Mouse (Mus musculus): Measurements from ENCODE around the gene Ablim2. TPM values are rescaled to one million over a fixed set of nuclear protein-coding genes. Genes with fewer than 3 reads are reported as not detected.

Ablim2 gene
- polyA plus RNA-seq, 1 experiment from 2014 or later: 0.51 TPM

- WGBS: 48% methylated on average over 9 of the region's 10 CpGs
- Histone ChIP-seq H3K27ac (ENCODE audit: low read depth, low read length) (no peak overlapping the region), H3K4me3 (ENCODE audit: low read depth, low read length) (no peak overlapping the region), H3K4me2 (no peak overlapping the region), H3K9me3 (ENCODE audit: control insufficient read depth, low read length) (no peaks in the 10 kb centered on the region), H3K9ac (ENCODE audit: low read length) (no peak overlapping the region; the same call in 1 of the 2 replicates), H3K27me3 (ENCODE audit: control insufficient read depth, insufficient read depth, low read length) (no peaks in the 10 kb centered on the region), H3K4me1 (ENCODE audit: control insufficient read depth, insufficient read depth, low read length) (no peaks in the 10 kb centered on the region), H3K36me3 (ENCODE audit: control insufficient read depth, insufficient read depth, low read length) (no peaks in the 10 kb centered on the region)
- no peak for DNase-seq (ENCODE audit: low spot score, missing footprints)
- ATAC-seq (ENCODE audit: low FRiP score): no peak
Measured at GRCm38 (mm10) chr5:35790387-35791065, 32.8 kb downstream of the Ablim2 start.

- Histone ChIP-seq H3K4me3 (ENCODE audit: low read depth, low read length) (no peak overlapping the region), H3K4me2 (no peak overlapping the region), H3K27ac (ENCODE audit: low read depth, low read length) (no peak overlapping the region), H3K36me3 (ENCODE audit: control insufficient read depth, insufficient read depth, low read length) (no peaks in the 10 kb centered on the region), H3K9ac (ENCODE audit: low read length) (no peak overlapping the region), H3K4me1 (ENCODE audit: control insufficient read depth, insufficient read depth, low read length) (no peaks in the 10 kb centered on the region), H3K27me3 (ENCODE audit: control insufficient read depth, insufficient read depth, low read length) (no peaks in the 10 kb centered on the region), H3K9me3 (ENCODE audit: control insufficient read depth, low read length) (no peaks in the 10 kb centered on the region)
- WGBS: 83% methylated on average over 4 of the region's 4 CpGs
- ATAC-seq (ENCODE audit: low FRiP score) (no peak), DNase-seq (ENCODE audit: low spot score, missing footprints) (no peak)
Measured at GRCm38 (mm10) chr5:35793971-35794370, 36.3 kb downstream of the Ablim2 start.

- Histone ChIP-seq H3K4me3 (ENCODE audit: low read depth, low read length) (no peak overlapping the region), H3K9me3 (ENCODE audit: control insufficient read depth, low read length) (no peaks in the 10 kb centered on the region), H3K9ac (ENCODE audit: low read length) (no peak overlapping the region), H3K4me1 (ENCODE audit: control insufficient read depth, insufficient read depth, low read length) (no peaks in the 10 kb centered on the region), H3K27ac (ENCODE audit: low read depth, low read length) (no peak overlapping the region), H3K4me2 (no peak overlapping the region), H3K36me3 (ENCODE audit: control insufficient read depth, insufficient read depth, low read length) (no peaks in the 10 kb centered on the region), H3K27me3 (ENCODE audit: control insufficient read depth, insufficient read depth, low read length) (no peaks in the 10 kb centered on the region)
- DNase-seq (ENCODE audit: low spot score, missing footprints): no peak
- ATAC-seq (ENCODE audit: low FRiP score): no peak
- 72% methylated on average over 4 of the region's 4 CpGs for WGBS
Measured at GRCm38 (mm10) chr5:35794942-35795341, 37.3 kb downstream of the Ablim2 start.

- peak; percentile 61; the same call in 1 of the 2 replicates for ATAC-seq (ENCODE audit: low FRiP score)
- H3K4me2 ChIP-seq: no peak overlapping the region
- no peaks in the 10 kb centered on the region for H3K36me3 ChIP-seq (ENCODE audit: control insufficient read depth, insufficient read depth, low read length)
- peak; percentile 92 for DNase-seq (ENCODE audit: low spot score, missing footprints)
- H3K4me3 ChIP-seq (ENCODE audit: low read depth, low read length): no peak overlapping the region
- H3K9ac ChIP-seq (ENCODE audit: low read length): no peak overlapping the region
- H3K4me1 ChIP-seq (ENCODE audit: control insufficient read depth, insufficient read depth, low read length): no peaks in the 10 kb centered on the region
- H3K9me3 ChIP-seq (ENCODE audit: control insufficient read depth, low read length): no peaks in the 10 kb centered on the region
- H3K27ac ChIP-seq (ENCODE audit: low read depth, low read length): no peak overlapping the region
- WGBS: 65% methylated on average over 7 of the region's 7 CpGs
- no peaks in the 10 kb centered on the region for H3K27me3 ChIP-seq (ENCODE audit: control insufficient read depth, insufficient read depth, low read length)
Measured at GRCm38 (mm10) chr5:35795481-35796048, 37.9 kb downstream of the Ablim2 start.

- H3K27me3 ChIP-seq (ENCODE audit: control insufficient read depth, insufficient read depth, low read length): no peaks in the 10 kb centered on the region
- 76% methylated on average over 5 of the region's 5 CpGs for WGBS
- no peak overlapping the region for H3K27ac ChIP-seq (ENCODE audit: low read depth, low read length)
- no peak overlapping the region for H3K4me2 ChIP-seq
- H3K4me1 ChIP-seq (ENCODE audit: control insufficient read depth, insufficient read depth, low read length): no peaks in the 10 kb centered on the region
- DNase-seq (ENCODE audit: low spot score, missing footprints) (no peak), ATAC-seq (ENCODE audit: low FRiP score) (no peak)
- H3K4me3 ChIP-seq (ENCODE audit: low read depth, low read length): no peak overlapping the region
- H3K9ac ChIP-seq (ENCODE audit: low read length): no peak overlapping the region
- no peaks in the 10 kb centered on the region for H3K9me3 ChIP-seq (ENCODE audit: control insufficient read depth, low read length)
- no peaks in the 10 kb centered on the region for H3K36me3 ChIP-seq (ENCODE audit: control insufficient read depth, insufficient read depth, low read length)
Measured at GRCm38 (mm10) chr5:35796136-35796535, 38.5 kb downstream of the Ablim2 start.

GRCm38 (mm10) chr5:35799090-35799489 is 41.4 kb downstream of the Ablim2 start:
- Histone ChIP-seq H3K9me3 (ENCODE audit: control insufficient read depth, low read length) (no peaks in the 10 kb centered on the region), H3K27ac (ENCODE audit: low read depth, low read length) (no peak overlapping the region), H3K36me3 (ENCODE audit: control insufficient read depth, insufficient read depth, low read length) (no peaks in the 10 kb centered on the region), H3K27me3 (ENCODE audit: control insufficient read depth, insufficient read depth, low read length) (no peaks in the 10 kb centered on the region), H3K4me3 (ENCODE audit: low read depth, low read length) (no peak overlapping the region), H3K4me2 (no peak overlapping the region), H3K4me1 (ENCODE audit: control insufficient read depth, insufficient read depth, low read length) (no peaks in the 10 kb centered on the region), H3K9ac (ENCODE audit: low read length) (no peak overlapping the region)
- 50% methylated on average over 5 of the region's 5 CpGs for WGBS
- no peak for DNase-seq (ENCODE audit: low spot score, missing footprints)
- ATAC-seq (ENCODE audit: low FRiP score): no peak

GRCm38 (mm10) chr5:35803416-35803815 is 45.7 kb downstream of the Ablim2 start:
- no peak for DNase-seq (ENCODE audit: low spot score, missing footprints)
- no peaks in the 10 kb centered on the region for H3K27me3 ChIP-seq (ENCODE audit: control insufficient read depth, insufficient read depth, low read length)
- no peak overlapping the region for H3K4me2 ChIP-seq
- WGBS: 91% methylated on average over 5 of the region's 5 CpGs
- no peak overlapping the region for H3K9ac ChIP-seq (ENCODE audit: low read length)
- H3K4me1 ChIP-seq (ENCODE audit: control insufficient read depth, insufficient read depth, low read length): no peaks in the 10 kb centered on the region
- no peaks in the 10 kb centered on the region for H3K9me3 ChIP-seq (ENCODE audit: control insufficient read depth, low read length)
- no peak for ATAC-seq (ENCODE audit: low FRiP score)
- no peaks in the 10 kb centered on the region for H3K36me3 ChIP-seq (ENCODE audit: control insufficient read depth, insufficient read depth, low read length)
- no peak overlapping the region for H3K27ac ChIP-seq (ENCODE audit: low read depth, low read length)
- H3K4me3 ChIP-seq (ENCODE audit: low read depth, low read length): no peak overlapping the region

- Histone ChIP-seq H3K4me1 (ENCODE audit: control insufficient read depth, insufficient read depth, low read length) (no peaks in the 10 kb centered on the region), H3K4me3 (ENCODE audit: low read depth, low read length) (no peak overlapping the region), H3K27ac (ENCODE audit: low read depth, low read length) (no peak overlapping the region), H3K27me3 (ENCODE audit: control insufficient read depth, insufficient read depth, low read length) (no peaks in the 10 kb centered on the region), H3K9ac (ENCODE audit: low read length) (no peak overlapping the region), H3K9me3 (ENCODE audit: control insufficient read depth, low read length) (no peaks in the 10 kb centered on the region), H3K36me3 (ENCODE audit: control insufficient read depth, insufficient read depth, low read length) (no peaks in the 10 kb centered on the region), H3K4me2 (no peak overlapping the region)
- DNase-seq (ENCODE audit: low spot score, missing footprints) (no peak), ATAC-seq (ENCODE audit: low FRiP score) (no peak)
- 95% methylated on average over 4 of the region's 4 CpGs for WGBS
Measured at GRCm38 (mm10) chr5:35804685-35805084, 47.0 kb downstream of the Ablim2 start.

- H3K36me3 ChIP-seq (ENCODE audit: control insufficient read depth, insufficient read depth, low read length): no peaks in the 10 kb centered on the region
- no peak overlapping the region for H3K27ac ChIP-seq (ENCODE audit: low read depth, low read length)
- no peak overlapping the region for H3K9ac ChIP-seq (ENCODE audit: low read length)
- no peaks in the 10 kb centered on the region for H3K9me3 ChIP-seq (ENCODE audit: control insufficient read depth, low read length)
- H3K4me2 ChIP-seq: no peak overlapping the region
- H3K4me3 ChIP-seq (ENCODE audit: low read depth, low read length): no peak overlapping the region
- no peak for DNase-seq (ENCODE audit: low spot score, missing footprints)
- ATAC-seq (ENCODE audit: low FRiP score): no peak
- no peaks in the 10 kb centered on the region for H3K4me1 ChIP-seq (ENCODE audit: control insufficient read depth, insufficient read depth, low read length)
- 89% methylated on average over 3 of the region's 3 CpGs for WGBS
- H3K27me3 ChIP-seq (ENCODE audit: control insufficient read depth, insufficient read depth, low read length): no peaks in the 10 kb centered on the region
Measured at GRCm38 (mm10) chr5:35805209-35805608, 47.5 kb downstream of the Ablim2 start.
